Mouse (Mus musculus) G1E-ER4 (cell line): ENCODE measurements around the gene Chit1. TPM values are rescaled to one million over a fixed set of nuclear protein-coding genes. Genes with fewer than 3 reads are reported as not detected.

ENCODE experiments used
- GATA1 ChIP-seq: IDR thresholded peaks from one replicate; pipeline ENCODE4 v1.8.0; 2012; ENCODE audit warnings: low read length, inconsistent platforms
- polyA plus RNA-seq: library from polyadenylated mRNA; stranded (reverse); fragments of >175 nt; gene quantifications from 2 replicates; pipeline ENCODE4 v1.2.3, GENCODE M21; 2012

The Chit1 gene
- polyA plus RNA-seq, 1 experiment = not detected

DNA sequence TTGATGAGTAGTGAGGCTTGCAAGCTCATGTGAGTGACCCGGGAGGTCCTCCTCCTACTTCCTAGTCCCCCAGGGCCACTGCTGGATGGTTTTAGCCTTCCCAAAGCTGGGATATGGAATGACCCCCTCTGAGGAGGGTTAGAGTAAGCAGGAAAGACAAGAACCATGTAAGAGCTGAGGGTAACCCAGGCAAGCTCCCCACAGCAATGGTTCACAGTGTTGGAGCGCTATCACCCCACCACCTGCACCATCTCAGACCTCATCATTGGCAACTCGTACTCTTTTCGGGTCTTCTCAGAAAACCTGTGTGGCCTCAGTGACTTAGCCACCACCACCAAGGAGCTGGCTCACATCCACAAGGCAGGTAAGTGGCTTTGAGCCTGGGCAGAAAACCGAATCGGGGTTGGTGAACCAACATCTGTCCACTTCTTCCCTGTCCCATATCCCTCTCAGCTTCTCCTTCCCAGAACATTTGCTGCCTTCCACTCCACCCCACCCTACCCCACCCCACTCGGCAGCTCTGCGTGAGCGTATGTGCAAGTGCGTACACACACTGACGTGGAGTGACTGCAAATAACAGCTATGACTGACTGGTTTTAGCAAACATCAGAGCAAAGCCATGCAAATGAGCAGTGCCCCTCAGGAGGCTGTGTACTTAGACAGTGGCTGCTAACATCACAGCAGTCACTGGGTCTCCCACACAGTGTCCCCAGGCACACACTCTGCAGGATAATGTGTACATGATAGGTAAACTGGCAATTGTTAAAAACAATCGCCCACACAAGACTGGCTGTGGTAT lies 87.4 kb downstream of the Chit1 start:
- no peak for TF ChIP-seq GATA1

DNA sequence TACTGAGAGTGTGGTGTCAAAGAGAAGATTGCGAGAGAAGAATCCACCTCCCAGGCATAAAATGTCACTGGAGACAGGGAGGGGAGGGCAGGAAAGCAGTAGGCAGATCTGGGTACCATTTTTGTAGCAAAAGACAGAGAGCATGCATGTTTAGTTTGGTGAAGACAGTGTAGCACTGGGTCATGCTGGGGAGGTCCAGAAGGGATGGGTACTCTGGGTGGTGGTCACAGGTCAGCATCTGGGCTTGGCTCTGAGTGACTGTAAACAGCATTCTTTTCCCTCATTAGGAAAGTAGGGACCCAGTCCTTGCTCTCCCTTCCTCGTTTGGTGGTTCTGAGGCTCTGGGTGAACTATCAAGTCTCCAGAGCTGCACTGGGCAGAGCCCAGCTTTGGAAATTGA lies 89.4 kb downstream of the Chit1 start:
- TF ChIP-seq GATA1 = no peak

Other genes with a start within 250 kb of the Chit1 start
- gene Optc, start 203.2 kb upstream of the Chit1 start, polyA plus RNA-seq = 0.15 TPM in 1 of 2 replicates, not detected in the other
- 0.13 and 0.15 TPM in 2 replicates for gene Prelp, start 189.8 kb upstream of the Chit1 start, polyA plus RNA-seq
- gene Fmod, start 74.0 kb upstream of the Chit1 start, polyA plus RNA-seq = not detected in 2 replicates
- gene Btg2, start 32.1 kb upstream of the Chit1 start, polyA plus RNA-seq = 4.5 and 6.7 TPM in 2 replicates
- gene Chil1, start 70.9 kb downstream of the Chit1 start, polyA plus RNA-seq = not detected in 2 replicates
- not detected in 2 replicates for gene Mybph, start 82.2 kb downstream of the Chit1 start, polyA plus RNA-seq
- 0.01 TPM in 1 of 2 replicates, not detected in the other for gene Adora1, start 124.2 kb downstream of the Chit1 start, polyA plus RNA-seq
- gene Myog, start 178.7 kb downstream of the Chit1 start, polyA plus RNA-seq = not detected in 2 replicates
- gene Ppfia4, start 221.7 kb downstream of the Chit1 start, polyA plus RNA-seq = 0.04 and 0.08 TPM in 2 replicates